Mouse (Mus musculus) midbrain, embryonic 15.5 days (tissue): Measurements from ENCODE around the gene Ssr2. TPM values are rescaled to one million over a fixed set of nuclear protein-coding genes. Genes with fewer than 3 reads are reported as not detected.

Experiments
- ATAC-seq: fragments of 200-750 bp; cut with Nextera tagmentation; replicated peaks from 2 replicates; pipeline ENCODE4 v1.8.0; 2017; ENCODE audit warnings: moderate TSS enrichment
- H3K27ac ChIP-seq: fragments of 300-500 bp; sonication (generic); 2 replicates; pipeline ENCODE4 v1.5.1; 2015; ENCODE audit warnings: mild to moderate bottlenecking, inconsistent platforms
- H3K27me3 ChIP-seq: fragments of 300-500 bp; sonication (generic); replicated peaks from 2 replicates; pipeline ENCODE4 v1.6.1; 2015; ENCODE audit warnings: inconsistent platforms
- H3K36me3 ChIP-seq: fragments of 300-500 bp; sonication (generic); replicated peaks from 2 replicates; pipeline ENCODE4 v1.6.1; 2015; ENCODE audit warnings: inconsistent platforms
- H3K4me1 ChIP-seq: fragments of 300-500 bp; sonication (generic); 2 replicates; pipeline ENCODE4 v1.6.1; 2015; ENCODE audit warnings: inconsistent platforms
- H3K4me2 ChIP-seq: fragments of 300-500 bp; sonication (generic); 2 replicates; pipeline ENCODE4 v1.6.1; 2015; ENCODE audit warnings: inconsistent platforms, mild to moderate bottlenecking, moderate library complexity
- H3K4me3 ChIP-seq: fragments of 300-500 bp; sonication (generic); 2 replicates; pipeline ENCODE4 v1.5.1; 2015; ENCODE audit warnings: mild to moderate bottlenecking, inconsistent platforms
- H3K9ac ChIP-seq: fragments of 300-500 bp; sonication (generic); 2 replicates; pipeline ENCODE4 v1.6.1; 2015; ENCODE audit warnings: mild to moderate bottlenecking, inconsistent platforms
- H3K9me3 ChIP-seq: fragments of 300-500 bp; sonication (generic); 2 replicates; pipeline ENCODE4 v1.6.1; 2016; ENCODE audit warnings: inconsistent platforms
- WGBS: fragments of 180-500 bp; shearing (Covaris S2); methylation state at CpG from one replicate; pipeline ENCODE4 v1.1.7; 2015; ENCODE audit warnings: mixed read lengths; 5-methylcytosine and 5-hydroxymethylcytosine counted together
- polyA plus RNA-seq: library from polyadenylated mRNA; unstranded; fragments of >200 nt; fragmentation: Nextera tagmentation; extraction: Ambion mirVana; gene quantifications from 2 replicates; pipeline ENCODE4 v1.2.1, GENCODE M21; 2015

Gene Ssr2
- 133 and 143 TPM in 2 replicates for polyA plus RNA-seq

DNA sequence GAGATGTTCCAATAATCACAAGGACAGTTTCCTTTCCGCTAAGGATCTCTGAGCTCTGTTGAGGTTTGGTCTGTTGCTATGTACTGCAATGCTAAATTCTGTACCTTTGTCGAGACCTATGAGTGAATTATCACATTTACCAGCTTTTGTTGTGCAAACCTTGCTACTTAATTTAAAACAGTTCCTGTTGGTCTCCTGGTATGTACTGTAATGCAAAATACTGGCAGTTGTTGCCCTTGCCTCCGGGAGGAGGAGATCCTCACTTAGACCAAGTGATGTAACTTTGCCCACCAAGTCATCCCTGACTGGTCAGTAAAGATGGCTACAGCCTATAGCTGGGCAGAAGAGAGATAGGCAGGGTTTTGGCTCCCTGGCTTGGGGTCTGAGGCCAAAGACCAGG lies at the start of gene Ssr2:
TSS of gene Ssr2 (plus strand) at position 337 of the 400 bp plus-strand sequence.
- Histone ChIP-seq H3K27ac (no peak within 1 kb of the TSS), H3K36me3 (no peaks in the 10 kb centered on the region), H3K9me3 (no peaks in the 10 kb centered on the region), H3K9ac (no peak within 1 kb of the TSS), H3K4me1 (peaks cover 11% of the 10 kb centered on the region), H3K27me3 (no peaks in the 10 kb centered on the region), H3K4me2 (no peak within 1 kb of the TSS), H3K4me3 (no peak within 1 kb of the TSS)
- 93% methylated on average over 3 of the region's 3 CpGs for WGBS
- no peak for ATAC-seq

DNA sequence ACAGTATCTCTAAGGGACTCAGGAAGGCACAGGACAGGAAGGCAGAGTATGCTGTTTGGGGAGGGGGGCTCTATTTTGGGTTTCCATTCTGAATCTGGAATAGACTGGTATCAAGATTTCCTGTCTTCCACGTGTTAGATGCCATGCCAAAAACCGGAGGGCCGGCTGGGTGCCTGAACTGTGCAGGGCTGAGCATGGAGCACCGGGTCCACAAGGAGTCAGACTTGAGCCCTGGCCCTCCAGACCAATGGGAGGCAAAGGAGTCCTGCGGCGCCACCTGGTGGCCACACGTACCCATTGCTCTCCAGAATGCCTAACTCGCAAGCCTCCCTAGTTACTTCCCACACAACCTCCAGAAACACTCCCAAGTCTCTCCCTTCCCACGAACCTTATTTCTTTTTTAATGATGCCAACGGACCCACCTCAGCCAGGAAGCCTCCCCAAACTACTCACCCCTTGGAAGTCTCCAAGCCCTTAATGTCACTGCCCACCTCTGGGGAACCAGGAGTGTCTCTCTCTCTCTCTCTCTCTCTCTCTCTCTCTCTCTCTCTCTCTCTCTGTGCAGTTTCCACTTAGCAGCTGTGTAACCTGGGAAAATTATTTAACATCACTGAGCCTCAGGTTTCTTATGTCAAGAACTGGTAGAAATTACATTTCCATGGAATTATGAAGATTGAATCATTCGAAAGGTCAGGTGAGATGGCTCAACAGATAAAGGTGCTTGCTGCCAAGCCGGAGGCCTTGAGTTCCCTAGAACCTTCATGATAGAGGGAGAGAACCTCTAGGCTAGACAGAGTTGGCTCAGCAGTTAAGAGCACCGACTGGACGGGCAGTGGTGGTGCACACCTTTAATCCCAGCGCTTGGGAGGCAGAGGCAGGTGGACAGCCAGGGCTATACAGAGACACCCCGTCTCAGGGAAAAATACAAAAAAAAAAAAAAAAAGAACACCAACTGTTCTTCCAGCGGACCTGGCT lies 49.2 kb upstream of the Ssr2 start:
- Histone ChIP-seq H3K27ac (peak overlapping the region; percentile 35; the same call in 1 of the 2 replicates), H3K36me3 (no peaks in the 10 kb centered on the region; the same call in 1 of the 2 replicates), H3K4me1 (peaks cover 52% of the 10 kb centered on the region), H3K9me3 (no peaks in the 10 kb centered on the region), H3K9ac (0 out of 2 replicates have a peak overlapping the region, but pooled peaks have one; percentile 11), H3K4me3 (peak overlapping the region; percentile 7; the same call in 1 of the 2 replicates), H3K4me2 (peak overlapping the region; percentile 29), H3K27me3 (no peaks in the 10 kb centered on the region)
- peak; percentile 71 for ATAC-seq
- 35% methylated on average over 17 of the region's 17 CpGs for WGBS

DNA sequence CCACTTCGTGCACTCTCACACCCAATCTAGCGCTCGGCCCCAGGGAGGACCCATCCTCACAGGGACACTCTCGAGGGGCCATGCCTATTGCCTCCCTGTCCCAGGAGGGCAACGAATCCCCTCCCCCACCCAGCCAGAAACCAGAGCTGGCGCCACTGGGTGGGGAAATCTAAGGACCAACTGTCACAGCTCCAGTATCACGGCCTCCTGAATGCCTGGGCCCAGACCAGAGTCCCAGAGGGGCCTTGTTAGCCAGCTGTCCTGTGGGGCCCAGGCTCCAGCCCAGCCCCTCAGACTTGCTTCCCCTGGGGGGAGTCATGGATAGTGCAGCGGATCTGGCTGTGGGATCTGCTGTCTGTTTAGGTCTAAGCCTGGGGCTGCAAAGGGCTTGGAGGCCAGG lies 48.1 kb upstream of the Ssr2 start:
- Histone ChIP-seq H3K9ac (peak overlapping the region; percentile 3; the same call in 1 of the 2 replicates), H3K27me3 (no peaks in the 10 kb centered on the region), H3K27ac (peak overlapping the region; percentile 2; the same call in 1 of the 2 replicates), H3K4me3 (peak overlapping the region; percentile 11; the same call in 1 of the 2 replicates), H3K9me3 (no peaks in the 10 kb centered on the region), H3K36me3 (no peaks in the 10 kb centered on the region; the same call in 1 of the 2 replicates), H3K4me2 (peak overlapping the region; percentile 83), H3K4me1 (peaks cover 52% of the 10 kb centered on the region)
- ATAC-seq = no peak
- WGBS = 23% methylated on average over 8 of the region's 8 CpGs

DNA sequence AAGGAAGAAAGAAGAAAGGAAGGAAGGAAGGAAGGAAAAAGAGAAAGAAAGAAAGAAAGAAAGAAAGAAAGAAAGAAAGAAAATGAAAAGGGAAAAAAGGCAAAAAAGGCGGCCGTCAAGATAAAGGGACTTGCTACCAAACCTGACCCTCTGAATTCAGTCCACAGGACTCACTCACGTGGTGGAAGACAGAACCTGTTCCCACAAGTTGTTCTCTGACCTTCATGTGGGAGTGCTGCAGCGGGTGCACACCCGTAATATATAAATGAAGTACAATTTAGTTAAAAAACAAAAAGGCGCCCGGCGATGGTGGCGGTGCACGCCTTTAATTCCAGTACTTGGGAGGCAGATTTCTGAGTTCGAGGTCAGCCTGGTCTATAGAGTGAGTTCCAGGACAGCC lies 47.0 kb upstream of the Ssr2 start:
- no peak overlapping the region for H3K27ac ChIP-seq
- H3K9me3 ChIP-seq = no peaks in the 10 kb centered on the region
- H3K4me1 ChIP-seq = peaks cover 52% of the 10 kb centered on the region
- H3K36me3 ChIP-seq = no peaks in the 10 kb centered on the region; the same call in 1 of the 2 replicates
- H3K27me3 ChIP-seq = no peaks in the 10 kb centered on the region
- H3K4me2 ChIP-seq = peak overlapping the region; percentile 83
- peak overlapping the region; percentile 65; the same call in 1 of the 2 replicates for H3K4me3 ChIP-seq
- ATAC-seq = no peak
- no peak overlapping the region for H3K9ac ChIP-seq
- 79% methylated on average over 11 of the region's 11 CpGs for WGBS

DNA sequence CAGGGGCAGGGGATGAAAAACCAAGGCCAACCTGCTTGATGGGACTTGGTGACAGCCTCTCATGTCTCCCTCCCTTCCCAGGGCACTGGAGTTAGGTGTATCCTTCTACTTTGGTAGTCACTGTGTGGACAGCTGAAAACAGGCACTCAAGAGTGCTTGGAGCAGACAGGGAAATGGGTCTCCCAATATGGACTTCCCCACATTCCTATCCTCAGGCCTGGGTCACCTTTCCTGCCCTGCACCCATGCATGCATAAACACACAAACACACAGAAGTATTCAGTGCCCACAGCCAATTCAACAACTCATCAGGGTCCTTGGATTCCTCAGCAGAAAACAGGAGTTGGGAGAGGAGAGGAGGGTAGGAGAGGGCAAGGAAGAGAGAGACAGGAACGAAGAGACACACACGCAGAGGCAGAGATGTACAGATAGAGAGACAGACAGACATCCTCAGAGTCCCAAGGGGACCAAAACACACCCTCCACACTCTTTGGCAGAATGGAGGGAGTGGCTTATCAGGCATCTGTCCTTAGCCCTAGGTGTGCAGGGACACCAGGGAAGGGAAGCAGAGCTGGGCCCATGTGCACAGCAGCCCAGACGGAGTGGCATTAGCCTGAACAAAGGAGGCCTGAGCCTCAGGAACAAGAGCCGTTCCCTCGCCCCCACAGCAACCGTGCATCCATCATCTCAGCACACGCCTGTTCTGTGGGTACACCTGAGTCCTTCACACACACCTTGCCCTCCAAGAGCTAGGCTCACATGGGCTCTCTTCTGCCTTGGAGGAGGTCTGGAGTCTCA lies 46.3 kb upstream of the Ssr2 start:
- Histone ChIP-seq H3K4me3 (peak overlapping the region; percentile 65), H3K36me3 (no peaks in the 10 kb centered on the region), H3K9me3 (no peaks in the 10 kb centered on the region), H3K9ac (peak overlapping the region; percentile 99), H3K4me2 (peak overlapping the region; percentile 83), H3K4me1 (peaks cover 55% of the 10 kb centered on the region), H3K27me3 (no peaks in the 10 kb centered on the region), H3K27ac (peak overlapping the region; percentile 99)
- no peak for ATAC-seq
- WGBS = 15% methylated on average over 7 of the region's 7 CpGs

DNA sequence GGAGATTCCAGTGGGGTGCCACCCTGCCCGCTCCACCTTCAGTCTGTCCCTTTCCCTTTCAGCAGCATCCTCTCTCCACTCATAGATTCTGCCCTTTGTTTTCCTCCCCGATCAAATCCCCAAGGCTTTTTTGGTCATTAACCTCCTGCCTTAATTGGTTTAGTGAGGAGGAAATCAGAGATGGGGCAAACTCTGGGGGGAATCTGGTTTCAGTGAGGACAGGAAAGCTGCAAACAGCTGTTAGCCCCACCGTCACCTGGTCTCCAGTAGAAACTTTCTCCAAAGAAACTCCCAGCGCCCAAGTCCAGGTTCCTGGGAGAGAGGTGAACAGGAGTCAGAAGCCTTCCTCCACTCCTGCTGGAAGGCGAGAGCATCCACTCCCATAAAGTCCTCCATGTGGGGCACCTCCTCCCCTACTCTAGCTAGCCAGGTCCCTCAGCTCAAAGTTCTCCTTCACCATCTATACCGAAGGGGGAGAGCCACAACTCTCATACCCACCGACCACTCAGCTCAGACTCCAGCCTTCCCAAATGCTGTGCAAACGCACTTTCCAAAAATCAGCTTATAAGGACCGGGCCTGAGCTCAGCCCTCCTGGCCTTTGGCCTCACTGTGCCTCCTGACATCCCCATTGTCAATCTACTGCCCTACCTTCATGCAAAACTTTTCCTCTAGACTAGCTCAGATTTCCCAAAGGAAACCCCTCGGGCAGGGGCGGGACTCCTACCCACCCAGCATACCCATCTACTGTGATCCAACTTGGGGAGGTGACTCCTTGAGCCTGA lies 45.4 kb upstream of the Ssr2 start:
- Histone ChIP-seq H3K9me3 (no peaks in the 10 kb centered on the region), H3K36me3 (no peaks in the 10 kb centered on the region), H3K4me1 (peaks cover 64% of the 10 kb centered on the region), H3K4me3 (peak overlapping the region; percentile 65), H3K9ac (peak overlapping the region; percentile 99), H3K27ac (peak overlapping the region; percentile 99), H3K27me3 (no peaks in the 10 kb centered on the region), H3K4me2 (peak overlapping the region; percentile 83)
- ATAC-seq = no peak
- WGBS = 2% methylated on average over 11 of the region's 11 CpGs

DNA sequence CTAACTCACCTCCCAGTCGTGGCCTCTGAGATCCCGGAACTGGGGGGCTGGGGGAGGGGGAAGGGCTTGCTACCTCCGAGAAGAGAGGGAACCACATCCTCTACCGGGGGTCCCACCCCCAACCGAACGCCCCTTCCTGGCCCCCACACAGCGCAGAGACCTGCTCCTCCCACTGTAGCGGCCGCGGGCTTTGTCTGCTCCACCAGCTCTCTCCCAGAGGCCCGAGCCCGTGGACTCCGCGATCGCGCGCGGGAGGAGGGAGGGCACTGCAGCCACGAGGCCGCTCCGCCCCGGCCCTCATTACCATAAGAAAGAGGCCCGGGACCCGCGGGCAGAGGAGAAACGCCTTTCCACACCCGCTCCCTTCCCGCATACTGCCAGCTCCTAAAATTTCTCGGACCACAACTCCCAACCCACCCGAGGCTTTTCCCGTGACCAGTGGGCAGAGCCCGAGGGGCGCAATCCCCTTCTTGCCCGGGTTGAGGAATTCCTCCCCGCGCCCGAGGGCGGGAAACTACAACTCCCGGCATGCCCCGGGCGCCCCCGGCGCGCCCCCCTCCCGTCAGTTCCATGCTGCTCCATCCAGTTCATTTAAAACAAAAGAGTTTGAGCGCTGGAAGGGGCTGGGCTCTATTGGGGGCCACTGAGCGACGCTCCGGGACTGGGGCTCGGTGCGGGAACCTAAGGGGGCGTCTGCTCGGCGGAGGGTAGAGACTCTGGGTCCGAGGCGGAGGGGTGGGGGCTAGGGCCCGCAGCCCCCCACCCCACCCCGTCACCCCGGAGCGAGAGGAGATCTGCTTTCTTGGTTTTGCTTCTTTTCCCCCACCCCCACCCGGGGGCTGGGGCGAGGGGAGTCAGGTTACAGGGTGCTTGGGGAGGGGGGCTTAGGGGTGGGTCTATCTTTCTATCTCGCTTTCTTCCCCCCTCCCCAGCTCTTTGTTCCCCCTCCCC lies 44.1 kb upstream of the Ssr2 start:
- Histone ChIP-seq H3K4me3 (peak overlapping the region; percentile 65), H3K4me1 (peaks cover 65% of the 10 kb centered on the region), H3K27ac (peak overlapping the region; percentile 99), H3K9me3 (no peaks in the 10 kb centered on the region), H3K9ac (peak overlapping the region; percentile 99), H3K36me3 (0 out of 2 replicates have a peak, but pooled peaks cover under 1% of the 10 kb centered on the region), H3K4me2 (peak overlapping the region; percentile 83), H3K27me3 (no peaks in the 10 kb centered on the region)
- ATAC-seq = peak; percentile 79
- under 1% methylated on average over 56 of the region's 63 CpGs for WGBS

DNA sequence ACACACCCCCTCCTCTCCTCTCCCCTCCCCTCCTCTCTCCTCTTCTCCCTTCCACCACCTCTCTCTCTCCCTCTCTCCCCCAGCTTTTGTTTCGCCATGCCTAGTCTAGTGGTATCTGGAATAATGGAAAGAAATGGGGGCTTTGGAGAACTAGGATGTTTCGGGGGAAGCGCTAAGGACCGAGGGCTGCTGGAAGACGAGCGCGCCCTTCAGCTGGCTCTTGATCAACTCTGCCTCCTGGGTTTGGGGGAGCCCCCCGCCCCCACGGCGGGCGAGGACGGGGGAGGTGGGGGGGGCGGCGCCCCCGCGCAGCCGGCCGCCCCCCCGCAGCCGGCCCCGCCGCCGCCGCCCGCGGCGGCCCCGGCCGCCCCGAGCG lies 43.4 kb upstream of the Ssr2 start, which contains the start of gene Mex3a:
TSS of gene Mex3a (plus strand) at position 97 of the 376 bp plus-strand sequence.
- Histone ChIP-seq H3K27me3 (no peaks in the 10 kb centered on the region), H3K4me3 (peak within 1 kb of the TSS; percentile 65), H3K4me2 (peak within 1 kb of the TSS; percentile 83), H3K27ac (peak within 1 kb of the TSS; percentile 99), H3K9ac (peak within 1 kb of the TSS; percentile 99), H3K36me3 (peaks cover 8% of the 10 kb centered on the region; the same call in 1 of the 2 replicates), H3K4me1 (peaks cover 66% of the 10 kb centered on the region), H3K9me3 (no peaks in the 10 kb centered on the region)
- ATAC-seq = peak; percentile 8
- 2% methylated on average over 13 of the region's 31 CpGs for WGBS

DNA sequence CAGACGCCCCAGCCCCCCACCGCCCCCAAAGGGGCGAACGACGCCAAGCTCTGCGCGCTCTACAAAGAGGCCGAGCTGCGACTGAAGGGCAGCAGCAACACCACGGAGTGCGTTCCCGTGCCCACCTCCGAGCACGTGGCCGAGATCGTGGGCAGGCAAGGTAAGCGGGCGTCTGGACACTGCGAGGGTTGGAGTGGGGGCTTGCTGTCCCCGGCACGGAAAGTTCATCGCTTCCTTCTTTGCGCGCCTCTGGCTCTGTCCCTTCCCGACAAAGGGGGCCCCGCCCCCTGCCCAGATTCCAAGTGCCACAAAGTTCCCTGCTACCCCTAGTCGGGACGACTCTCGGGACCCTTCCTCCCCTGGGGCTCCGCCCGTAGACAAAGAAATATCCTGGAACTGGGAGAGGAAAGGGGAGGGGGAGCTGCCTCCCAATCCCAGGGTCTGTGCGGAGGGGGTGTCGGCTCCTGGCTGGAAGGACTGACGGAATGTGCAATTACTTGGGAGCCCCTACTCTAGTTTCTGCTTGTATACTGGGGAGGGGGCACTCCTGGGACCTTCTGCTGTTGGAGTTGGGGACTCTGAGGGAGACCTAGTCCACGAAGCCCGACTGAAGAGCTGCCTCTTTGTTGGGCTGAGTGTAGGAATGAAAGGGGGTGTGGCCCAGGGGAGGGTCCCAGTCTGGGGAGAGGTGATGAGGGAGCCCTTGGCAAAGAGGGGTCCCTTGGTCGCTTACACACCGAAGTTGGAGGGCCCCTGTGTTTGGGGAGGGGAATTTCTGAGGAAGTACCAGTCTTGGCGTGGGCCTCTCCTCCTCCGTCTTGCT lies 42.8 kb upstream of the Ssr2 start:
- Histone ChIP-seq H3K9me3 (no peaks in the 10 kb centered on the region), H3K9ac (peak overlapping the region; percentile 99), H3K4me2 (peak overlapping the region; percentile 83), H3K27ac (peak overlapping the region; percentile 99), H3K4me3 (peak overlapping the region; percentile 65), H3K36me3 (peaks cover 14% of the 10 kb centered on the region), H3K4me1 (peaks cover 66% of the 10 kb centered on the region), H3K27me3 (no peaks in the 10 kb centered on the region)
- ATAC-seq = peak; percentile 15
- 1% methylated on average over 39 of the region's 40 CpGs for WGBS

DNA sequence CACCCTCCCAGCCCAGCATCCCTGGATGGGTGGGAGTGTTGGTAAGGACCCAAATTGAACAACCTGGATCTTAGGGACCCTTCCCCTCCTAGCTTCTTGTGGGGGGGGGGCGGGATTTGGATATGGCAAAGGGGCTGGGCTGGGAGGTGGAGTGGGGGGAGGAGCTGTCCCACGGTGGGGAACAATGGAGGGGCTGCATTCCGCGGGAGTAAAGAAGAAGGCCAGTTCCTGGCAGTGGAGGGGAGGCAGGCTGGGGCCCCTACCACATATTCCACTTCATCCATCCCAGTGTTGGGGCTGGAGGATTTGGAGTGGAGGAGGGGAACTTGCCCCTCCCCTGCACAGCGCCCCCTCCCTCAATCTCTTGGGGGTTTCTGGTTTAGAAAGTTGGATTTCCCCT lies 42.0 kb upstream of the Ssr2 start:
- H3K36me3 ChIP-seq = peaks cover 22% of the 10 kb centered on the region
- H3K4me2 ChIP-seq = peak overlapping the region; percentile 83
- WGBS = 0% methylated on average over 4 of the region's 5 CpGs
- ATAC-seq = 0 out of 2 replicates have a peak, but pooled peaks have one; percentile 1
- H3K4me1 ChIP-seq = peaks cover 67% of the 10 kb centered on the region
- peak overlapping the region; percentile 99 for H3K9ac ChIP-seq
- no peaks in the 10 kb centered on the region for H3K9me3 ChIP-seq
- H3K4me3 ChIP-seq = peak overlapping the region; percentile 65
- peak overlapping the region; percentile 99 for H3K27ac ChIP-seq
- no peaks in the 10 kb centered on the region for H3K27me3 ChIP-seq
